Mouse (Mus musculus) thymus, postnatal 0 days (tissue): Measurements from ENCODE around the gene Sdhb. TPM values are rescaled to one million over a fixed set of nuclear protein-coding genes. Genes with fewer than 3 reads are reported as not detected.

ENCODE experiments used
- DNase-seq: peaks from one replicate; pipeline ENCODE4 v3.0.0-alpha.2; 2015; ENCODE audit warnings: low spot score
- polyA plus RNA-seq: library from polyadenylated mRNA; unstranded; fragments of >200 nt; fragmentation: Nextera tagmentation; extraction: Ambion mirVana; gene quantifications from 2 replicates; pipeline ENCODE4 v1.2.1, GENCODE M21; 2015

Sdhb gene
- 434 and 468 TPM in 2 replicates for polyA plus RNA-seq

DNA sequence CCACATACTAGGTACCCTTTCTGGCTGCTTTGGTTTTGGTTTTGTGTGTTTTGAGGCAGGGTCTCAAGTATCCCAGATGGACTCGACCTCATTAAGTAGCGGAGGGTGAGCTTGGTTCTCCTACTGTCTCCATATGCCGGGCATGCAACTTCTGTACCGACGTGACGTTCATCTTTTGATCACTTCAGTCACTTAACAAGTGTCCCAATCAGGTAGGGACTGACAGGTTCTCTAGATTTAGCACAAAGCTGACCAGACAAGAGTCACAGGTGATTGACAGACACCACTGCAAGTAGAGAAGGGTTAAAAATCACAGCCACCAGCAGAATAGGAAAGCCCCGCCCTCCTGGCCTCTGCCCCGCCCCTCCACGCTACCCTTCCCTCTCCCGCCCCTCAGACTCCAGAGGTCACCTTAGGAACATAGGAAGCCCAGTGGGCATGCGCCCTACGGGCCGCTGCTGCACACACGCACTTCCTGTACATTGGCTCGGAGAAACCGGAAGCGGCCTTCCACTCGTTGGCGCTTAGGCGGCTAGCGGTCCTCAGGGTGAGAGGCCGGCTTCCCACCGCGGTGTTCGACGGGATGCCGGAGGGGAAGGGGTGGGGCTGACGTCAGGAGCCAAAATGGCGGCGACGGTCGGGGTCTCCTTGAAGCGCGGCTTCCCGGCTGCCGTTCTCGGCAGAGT is at the start of gene Sdhb:
Sdhb (plus strand) TSS at position 423 of the 686 bp plus-strand sequence.
- DNase-seq = peak; percentile 96

DNA sequence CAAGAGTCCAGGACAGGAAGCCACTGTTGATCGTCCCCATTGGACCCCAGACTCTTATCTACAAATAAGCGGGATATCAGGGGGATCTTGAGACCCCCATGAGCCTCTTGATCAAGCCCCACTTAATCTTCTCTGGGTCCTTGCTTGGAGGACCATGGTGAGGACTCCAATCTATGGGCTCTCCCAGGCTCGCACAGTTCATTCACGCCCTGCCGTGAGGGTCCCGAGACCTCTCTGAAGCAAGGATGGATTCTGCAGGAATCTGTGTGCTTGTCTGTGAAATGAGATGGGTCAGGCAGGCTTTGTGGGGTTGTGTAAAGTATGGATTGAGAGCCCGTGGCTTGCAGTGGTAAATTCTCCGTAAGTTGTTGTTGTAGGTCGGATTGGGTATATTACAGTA is 49.6 kb upstream of the Sdhb start:
- no peak for DNase-seq

DNA sequence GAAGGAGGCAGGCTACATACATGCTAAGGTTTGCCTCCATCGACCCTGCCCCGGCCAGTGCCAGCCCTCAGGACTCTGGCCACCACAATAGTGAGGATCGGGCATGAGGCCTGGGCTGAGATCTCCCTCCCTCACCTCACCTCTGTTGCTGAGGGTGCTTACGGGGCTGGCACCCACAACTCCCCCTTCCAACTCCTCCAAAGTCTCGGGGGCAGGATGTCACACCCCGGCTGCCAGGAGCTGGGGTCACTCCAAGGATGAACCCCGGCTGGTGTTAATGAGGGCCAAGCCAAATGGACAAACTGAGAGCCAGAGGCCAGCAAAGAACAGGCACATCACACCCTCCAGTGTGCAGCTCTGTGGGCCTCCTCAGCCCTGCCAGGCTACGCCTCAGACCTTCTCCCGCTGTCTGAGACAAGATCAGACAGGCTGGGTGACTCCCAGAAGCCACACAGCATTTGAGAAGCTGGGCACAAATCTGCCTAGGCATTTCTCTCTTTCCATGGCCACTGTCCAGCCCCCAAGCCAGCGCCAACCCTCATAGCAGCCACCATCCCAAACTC is 48.7 kb upstream of the Sdhb start:
- no peak for DNase-seq

DNA sequence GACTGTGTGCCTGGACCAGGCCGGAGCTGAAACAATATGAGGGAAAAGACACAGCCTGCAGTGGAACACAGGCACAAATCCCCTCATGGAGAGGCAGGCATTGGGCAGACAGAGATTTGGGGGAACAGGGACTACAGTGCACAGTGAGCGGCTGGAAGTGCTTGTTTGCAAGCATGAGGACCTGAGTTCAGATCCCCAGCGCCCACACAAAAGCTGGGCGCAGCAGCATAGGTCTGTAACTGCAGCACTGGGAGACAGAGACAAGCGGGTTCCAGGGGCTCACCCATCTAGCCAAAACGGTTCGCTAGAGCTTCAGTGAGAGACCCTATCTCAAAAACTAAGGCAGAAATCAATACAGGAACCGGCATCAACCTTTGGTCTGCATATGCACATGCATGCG is 47.4 kb upstream of the Sdhb start:
- no peak for DNase-seq

DNA sequence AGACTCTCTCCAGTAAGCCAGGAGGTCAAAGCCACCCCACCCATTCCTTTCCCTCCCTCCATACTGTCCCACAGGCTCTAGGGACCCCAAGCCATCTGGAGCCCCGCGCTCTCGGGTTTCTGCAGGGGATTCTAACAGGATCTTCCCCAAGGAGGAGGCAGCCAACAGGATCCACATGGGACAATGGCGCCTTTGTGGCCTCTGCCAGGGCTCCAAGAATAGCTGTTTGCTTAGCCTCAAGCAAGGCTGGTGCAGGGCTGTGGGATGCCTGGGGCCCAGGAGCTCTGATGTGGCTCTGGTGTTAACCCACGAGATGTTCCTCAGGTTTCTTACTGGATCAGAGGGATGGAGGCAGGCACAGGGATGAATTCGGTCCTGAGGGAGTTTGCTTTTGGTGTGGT is 46.3 kb upstream of the Sdhb start:
- DNase-seq = no peak

DNA sequence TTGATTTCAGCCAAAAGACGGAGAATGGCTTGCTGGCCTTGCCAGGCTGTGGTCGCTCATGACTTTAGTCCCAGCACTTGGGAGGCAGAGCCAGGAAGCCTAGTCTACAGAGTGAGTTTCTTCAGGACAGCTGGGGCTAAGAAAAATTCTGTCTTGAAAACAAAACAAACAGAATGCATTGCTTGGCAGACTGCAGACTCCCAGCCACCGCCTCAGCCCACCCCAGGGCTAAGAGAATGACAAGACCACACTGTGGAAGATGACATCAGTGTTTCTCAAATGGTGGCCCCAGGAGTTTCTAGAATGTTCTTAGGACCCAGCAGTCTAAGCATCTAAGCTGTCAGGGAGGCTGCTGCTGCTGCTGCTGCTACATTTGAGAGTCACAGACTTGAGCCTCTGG is 45.8 kb upstream of the Sdhb start:
- DNase-seq = no peak

DNA sequence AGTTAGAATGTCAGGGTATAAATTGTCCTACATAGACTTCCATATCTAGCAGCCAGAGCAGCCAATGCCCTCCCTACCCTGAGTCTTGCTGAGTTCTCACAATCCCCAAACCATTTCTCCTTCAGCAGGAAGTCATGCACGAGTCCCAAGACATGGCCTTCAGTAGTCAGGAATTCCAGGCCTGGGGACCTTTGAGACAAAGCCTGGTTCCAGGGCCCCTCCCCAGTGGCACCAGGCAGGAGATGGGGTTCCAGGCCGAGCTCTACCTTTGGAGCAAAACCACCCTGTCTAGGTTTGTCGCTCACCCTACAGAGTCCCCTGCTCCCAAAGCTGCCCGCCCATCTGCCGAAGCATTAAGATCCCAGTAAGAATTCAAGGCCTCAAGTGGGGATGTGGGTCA is 44.7 kb upstream of the Sdhb start:
- DNase-seq = no peak

DNA sequence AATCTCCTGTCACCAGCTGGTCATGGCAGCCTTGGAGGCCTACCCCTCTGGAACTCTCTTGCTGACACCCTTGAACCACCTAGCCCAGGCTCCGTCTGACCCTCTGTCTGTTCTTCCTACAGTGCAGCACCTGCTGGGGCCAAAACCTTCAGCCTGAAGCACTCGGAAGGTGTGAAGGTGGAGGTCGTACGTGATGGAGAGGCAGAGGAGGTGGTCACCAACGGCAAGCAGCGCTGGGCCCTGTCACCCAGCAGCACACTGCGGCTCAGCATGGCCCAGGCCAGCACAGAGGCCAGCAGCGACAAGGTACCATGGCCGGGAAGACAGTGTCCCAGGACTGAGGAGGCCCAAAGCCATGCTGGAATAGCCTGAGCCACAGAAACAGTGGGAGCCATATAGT is 43.6 kb upstream of the Sdhb start:
- DNase-seq = no peak

DNA sequence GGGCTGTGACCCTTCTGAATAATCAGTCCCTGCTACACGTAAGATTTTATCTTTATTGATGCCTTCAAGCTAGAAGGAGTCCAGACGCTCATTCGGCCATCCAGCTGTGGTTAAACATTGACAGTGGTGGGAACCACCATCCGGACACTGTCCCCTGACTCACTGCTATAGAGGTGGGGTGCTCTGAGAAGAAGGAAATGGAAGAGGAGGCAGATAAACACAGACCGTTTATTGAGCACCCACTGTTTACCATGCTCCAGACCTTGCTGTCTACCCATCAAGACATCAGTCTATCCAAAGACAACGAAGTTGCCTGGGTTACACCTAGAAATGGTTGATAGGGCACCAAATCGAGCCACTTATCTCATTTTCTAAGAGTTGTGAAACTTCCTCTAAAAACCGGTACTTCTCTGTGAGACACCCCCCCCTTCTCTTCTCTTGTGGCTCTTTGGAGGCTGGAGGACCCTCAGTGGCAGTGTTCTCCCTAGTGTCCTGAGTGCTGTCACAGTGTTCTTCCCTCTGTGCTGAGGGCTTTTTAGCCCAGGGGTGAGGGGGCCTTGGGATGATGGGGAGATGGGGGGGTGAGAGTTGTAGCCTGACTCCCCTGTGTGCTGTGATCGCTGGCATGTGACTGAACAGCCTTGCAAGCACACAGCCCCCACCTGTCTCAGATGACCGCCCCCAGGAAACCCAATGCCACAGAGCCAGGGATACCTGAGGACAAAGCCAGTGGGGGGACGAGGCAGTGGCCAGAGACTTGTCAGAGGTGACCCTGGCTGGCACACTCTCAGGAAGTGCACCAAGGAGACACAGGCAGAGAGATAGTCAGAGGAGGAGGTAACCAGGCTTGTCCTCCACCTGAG is 40.8 kb upstream of the Sdhb start:
- no peak for DNase-seq

DNA sequence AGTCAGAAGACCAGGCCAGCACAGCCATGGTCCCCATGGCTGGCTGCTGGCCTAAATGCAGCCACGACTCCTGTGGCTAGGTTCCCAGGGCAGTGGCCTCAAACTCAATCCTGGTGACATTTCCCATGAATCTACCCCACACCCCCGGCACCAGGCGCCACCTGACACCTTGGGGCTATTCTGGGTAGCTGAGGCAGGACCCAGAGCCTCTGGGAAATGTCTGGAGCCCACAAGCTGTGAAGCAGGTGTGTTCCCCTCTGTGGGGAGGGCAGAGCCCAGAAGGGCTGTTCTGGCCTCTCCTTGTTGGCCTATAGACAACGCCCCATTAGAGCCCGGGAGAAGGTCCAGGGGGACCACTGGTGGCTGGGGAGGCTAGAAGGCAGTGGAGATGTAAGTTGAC is 38.5 kb upstream of the Sdhb start:
- DNase-seq = no peak

DNA sequence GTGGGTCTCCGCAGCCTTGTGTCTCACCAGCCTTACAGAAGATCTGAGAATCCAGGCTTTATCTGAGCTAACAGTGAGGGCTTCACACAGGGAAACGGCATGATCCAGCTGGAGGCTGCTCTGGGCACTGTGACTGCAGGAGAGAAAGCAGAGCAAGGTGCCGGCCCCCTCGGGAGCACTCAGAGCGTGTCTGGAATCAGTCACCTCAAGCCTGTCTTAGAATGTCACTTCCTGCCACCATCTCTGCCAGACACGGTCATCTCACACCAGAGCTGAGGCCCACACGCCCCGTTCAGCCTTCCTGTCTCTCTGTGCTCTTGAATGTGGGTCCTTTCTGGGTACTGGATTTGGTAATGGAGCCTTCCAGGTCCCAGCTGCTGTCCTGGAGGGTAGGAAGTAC is 35.4 kb upstream of the Sdhb start:
- no peak for DNase-seq

DNA sequence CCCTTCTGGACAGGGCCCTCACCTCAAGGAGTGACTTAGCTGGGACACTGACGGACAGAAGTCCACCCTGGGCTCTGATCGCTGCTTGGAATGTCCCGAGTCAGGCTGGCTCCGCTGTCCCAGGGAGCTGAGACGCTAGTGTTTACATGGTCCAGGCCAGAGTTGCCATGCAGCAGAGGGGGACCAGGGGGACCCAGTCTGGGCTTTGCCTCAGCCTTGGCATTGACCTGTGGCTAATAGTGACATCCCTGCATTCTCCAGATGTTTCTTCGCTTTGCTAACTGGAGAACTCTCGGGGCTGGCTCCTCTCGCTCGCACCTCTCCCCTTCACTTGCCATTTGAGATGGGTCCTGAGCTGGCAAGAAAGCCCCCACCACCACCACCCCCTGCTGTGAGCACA is 32.7 kb upstream of the Sdhb start:
- no peak for DNase-seq

DNA sequence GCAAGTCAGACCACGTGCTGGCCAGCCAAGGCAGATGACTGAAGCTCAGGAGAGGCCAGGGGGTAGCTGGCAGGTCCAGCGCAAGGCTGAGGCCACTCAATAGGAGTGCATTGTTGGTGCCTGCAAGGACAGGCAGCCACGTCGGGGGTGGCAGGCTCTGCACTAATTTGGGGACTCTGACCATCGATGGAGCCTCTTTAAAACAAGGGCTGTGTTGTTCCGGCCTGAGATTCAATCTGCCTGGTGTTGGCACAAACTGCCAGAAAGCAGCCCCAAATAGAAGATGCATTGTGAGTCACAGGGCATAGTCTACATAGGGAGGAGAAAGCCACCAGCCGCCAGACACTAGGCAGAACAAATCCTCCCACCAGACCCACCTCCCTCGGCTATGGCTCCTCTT is 31.3 kb upstream of the Sdhb start:
- DNase-seq = no peak

DNA sequence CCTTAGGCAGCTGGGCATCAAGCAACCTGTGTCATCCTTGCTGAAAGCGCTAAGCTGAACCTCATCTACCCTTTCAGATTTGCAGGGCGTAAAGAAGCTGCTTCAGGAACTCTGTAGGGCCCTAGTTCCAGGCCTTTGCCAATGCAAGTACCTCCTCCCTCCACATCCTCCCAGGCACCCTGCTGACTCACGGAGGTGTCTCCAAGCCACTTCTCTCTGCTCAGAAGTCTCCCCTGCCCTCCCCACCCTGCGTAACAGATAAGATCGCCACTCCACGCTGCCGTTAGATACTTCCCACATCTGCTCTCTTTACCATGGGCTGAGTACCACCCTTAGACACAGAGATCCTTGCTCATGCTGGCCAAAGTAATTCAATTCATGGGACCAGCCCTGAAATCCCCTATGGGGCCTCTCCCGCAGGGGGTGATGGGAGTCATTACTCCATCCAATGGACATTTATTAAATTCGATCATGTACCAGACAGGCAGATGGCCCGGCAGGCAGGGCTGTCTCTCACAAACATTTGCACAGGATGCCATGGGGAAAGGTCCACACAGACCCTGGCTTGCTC is 30.0 kb upstream of the Sdhb start:
- peak; percentile 40 for DNase-seq

DNA sequence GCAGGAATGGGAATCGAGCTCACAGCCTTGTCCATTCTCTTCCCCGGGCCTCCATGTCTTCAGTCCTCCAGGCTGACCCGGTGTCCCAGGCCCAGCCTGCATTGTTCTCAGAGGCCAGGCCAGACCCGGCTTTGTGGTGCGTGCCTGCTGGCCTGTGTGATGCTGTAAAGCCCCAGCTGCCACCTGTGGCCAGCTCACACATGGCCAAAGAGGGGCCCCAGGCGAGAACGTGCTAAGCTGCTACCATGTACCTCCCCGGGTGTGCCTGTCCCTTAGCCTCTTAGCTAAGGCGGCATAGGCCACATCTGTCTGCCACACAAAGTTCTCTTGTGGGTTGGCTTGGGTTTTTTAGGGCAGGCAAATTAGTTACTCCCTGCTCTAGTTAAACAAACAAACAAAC is 25.4 kb upstream of the Sdhb start:
- no peak for DNase-seq

DNA sequence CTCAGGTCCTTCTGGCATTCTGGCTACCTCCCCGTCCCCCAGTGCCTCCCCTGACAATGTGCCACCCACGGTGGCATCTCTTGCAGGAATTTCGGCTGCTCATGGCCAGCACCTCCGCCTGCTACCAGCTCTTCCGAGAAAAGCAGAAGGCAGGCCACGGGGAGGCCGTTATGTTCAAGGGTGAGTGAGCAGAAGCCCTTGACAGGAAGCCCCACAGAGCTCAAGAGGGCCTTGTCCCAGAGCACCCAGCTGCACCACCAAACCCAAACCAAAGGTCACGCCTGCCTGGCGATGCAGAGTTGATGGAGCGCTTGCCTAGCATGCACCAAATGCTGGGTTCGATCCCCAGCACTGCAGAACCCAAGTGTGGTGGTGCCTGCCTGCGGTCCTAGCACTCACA is 16.6 kb upstream of the Sdhb start:
- peak; percentile 67 for DNase-seq

DNA sequence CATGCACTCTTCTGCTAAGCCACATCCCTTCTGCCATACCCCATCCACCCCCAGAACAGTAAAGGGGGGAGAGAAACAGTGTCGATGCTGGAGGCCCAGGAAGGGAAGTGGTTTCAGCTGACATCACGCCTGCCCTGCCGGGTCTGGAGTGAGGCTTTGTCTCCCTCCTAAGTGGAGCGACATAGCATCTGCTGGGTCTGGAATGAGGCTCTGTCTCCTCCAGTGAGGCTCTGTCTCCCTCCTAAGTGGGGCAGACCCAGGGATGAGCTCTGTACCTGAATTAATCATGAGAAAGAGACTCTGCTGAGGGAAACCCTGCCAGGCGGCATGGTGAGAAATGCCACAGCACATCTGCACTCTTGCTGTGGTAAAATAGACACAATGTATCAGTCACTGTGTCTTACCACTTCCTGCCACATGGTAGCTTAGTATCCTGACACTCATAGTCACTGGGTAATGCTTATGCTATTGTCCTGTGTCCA is 16.0 kb upstream of the Sdhb start:
- peak; percentile 91 for DNase-seq

DNA sequence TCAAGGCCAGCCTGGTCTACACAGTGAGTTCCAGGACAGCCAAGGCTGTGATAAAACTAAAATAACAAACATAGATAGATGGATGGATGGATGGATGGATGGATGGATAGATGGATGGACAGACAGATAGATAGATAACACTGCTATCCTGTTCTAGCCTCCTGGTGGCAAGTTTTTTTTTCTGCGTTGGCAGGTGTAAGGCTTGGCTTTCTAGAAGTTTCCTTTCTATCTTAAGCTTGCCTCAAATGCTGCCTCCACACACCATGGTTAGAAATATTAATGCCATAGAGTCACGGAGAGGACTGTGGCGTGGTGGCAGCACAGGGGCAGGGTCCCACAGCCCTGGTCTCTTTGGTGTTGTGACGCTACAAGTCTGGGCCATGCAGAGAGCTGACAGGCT is 15.4 kb upstream of the Sdhb start:
- DNase-seq = no peak

DNA sequence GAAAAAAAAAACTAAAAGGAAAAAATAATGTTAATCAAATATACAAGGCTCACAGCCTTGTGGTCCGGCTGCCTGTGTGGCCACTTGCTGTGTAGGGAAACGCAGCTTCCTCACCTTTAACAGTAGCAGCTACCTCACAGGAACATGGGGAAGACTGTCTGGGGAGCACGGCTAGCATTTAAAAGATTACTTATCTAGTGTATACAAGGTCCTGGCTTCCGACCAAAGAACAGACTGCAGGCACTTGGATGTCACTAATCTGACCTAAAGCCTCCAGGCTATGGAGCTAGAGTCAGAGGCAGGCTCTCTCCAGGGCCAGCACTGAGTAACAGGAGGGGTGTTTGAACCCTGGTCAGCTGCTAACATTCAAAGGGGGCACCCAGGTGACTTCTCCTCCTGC is 15.0 kb upstream of the Sdhb start:
- DNase-seq = no peak

DNA sequence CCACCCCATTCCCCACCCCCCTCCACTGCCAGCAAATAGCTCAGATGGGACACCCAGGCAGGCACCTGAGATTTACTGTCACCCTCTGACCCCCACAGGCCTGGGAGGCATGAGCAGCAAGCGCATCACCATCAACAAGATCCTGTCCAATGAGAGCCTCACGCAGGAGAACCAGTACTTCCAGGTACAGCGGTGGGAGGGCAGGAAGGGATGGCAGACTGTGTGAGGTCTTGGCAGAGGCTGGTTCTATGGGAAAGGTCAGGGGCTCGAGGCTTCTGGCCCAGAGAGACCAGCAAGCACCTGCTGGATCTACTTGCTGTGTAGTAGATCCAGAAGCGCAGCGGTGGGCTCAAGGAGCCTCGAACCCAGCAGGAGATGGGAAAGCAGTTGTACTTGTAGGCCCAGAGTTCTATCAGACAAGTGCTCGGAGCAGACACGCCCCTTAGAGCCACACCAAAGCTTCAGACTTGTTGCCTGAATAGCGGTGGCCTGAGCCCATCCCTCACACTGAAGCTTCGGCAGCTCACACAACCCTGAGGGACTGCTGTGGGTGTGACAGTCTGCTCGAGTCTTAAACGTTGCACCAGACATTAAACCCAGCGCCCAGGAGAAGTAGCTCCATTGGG is 14.3 kb upstream of the Sdhb start:
- DNase-seq = peak; percentile 25
